Mouse (Mus musculus) heart, embryonic 16.5 days (tissue): Measurements from ENCODE around the gene Kcnj14. TPM values are rescaled to one million over a fixed set of nuclear protein-coding genes. Genes with fewer than 3 reads are reported as not detected.

Experiments used
- ATAC-seq: fragments of 200-750 bp; cut with Nextera tagmentation; replicated peaks from 2 replicates; pipeline ENCODE4 v1.8.0; 2017; ENCODE audit warnings: moderate number of reproducible peaks; ENCODE audit not compliant: insufficient read depth, low FRiP score; ENCODE audit errors: extremely low read depth
- H3K27ac ChIP-seq: fragments of 300-500 bp; sonication (generic); 2 replicates; pipeline ENCODE4 v1.5.1; 2014; ENCODE audit warnings: mild to moderate bottlenecking, low read length, control low read depth, moderate library complexity
- H3K27me3 ChIP-seq: fragments of 300-500 bp; sonication (generic); 2 replicates; pipeline ENCODE4 v1.6.1; 2014; ENCODE audit warnings: low read length, mixed read lengths; ENCODE audit not compliant: control insufficient read depth, insufficient read depth
- H3K36me3 ChIP-seq: fragments of 300-500 bp; sonication (generic); 2 replicates; pipeline ENCODE4 v1.6.1; 2014; ENCODE audit not compliant: control insufficient read depth, insufficient read depth
- H3K4me1 ChIP-seq: fragments of 300-500 bp; sonication (generic); 2 replicates; pipeline ENCODE4 v1.6.1; 2014; ENCODE audit warnings: low read length, mixed read lengths; ENCODE audit not compliant: control insufficient read depth, insufficient read depth
- H3K4me2 ChIP-seq: fragments of 300-500 bp; sonication (generic); 2 replicates; pipeline ENCODE4 v1.6.1; 2014; ENCODE audit warnings: low read depth, mild to moderate bottlenecking, control low read depth, low read length
- H3K4me3 ChIP-seq: fragments of 300-500 bp; sonication (generic); 2 replicates; pipeline ENCODE4 v1.5.1; 2014; ENCODE audit warnings: mild to moderate bottlenecking, control low read depth, low read length
- H3K9ac ChIP-seq: fragments of 300-500 bp; sonication (generic); 2 replicates; pipeline ENCODE4 v1.6.1; 2014; ENCODE audit warnings: low read length, control low read depth
- H3K9me3 ChIP-seq: fragments of 300-500 bp; sonication (generic); replicated peaks from 2 replicates; pipeline ENCODE4 v1.6.1; 2016; ENCODE audit warnings: low read length; ENCODE audit not compliant: control insufficient read depth
- WGBS: fragments of 180-500 bp; shearing (Covaris S2); extraction: QIAGEN DNeasy Blood & Tissue Kit; methylation state at CpG from one replicate; pipeline ENCODE4 v1.1.7; 2014; 5-methylcytosine and 5-hydroxymethylcytosine counted together
- polyA plus RNA-seq: library from polyadenylated mRNA; unstranded; fragments of >200 nt; fragmentation: Nextera tagmentation; extraction: Ambion mirVana; gene quantifications from 2 replicates; pipeline ENCODE4 v1.2.1, GENCODE M21; 2015

Gene Kcnj14
- polyA plus RNA-seq, 1 experiment from 2014 or later: 0.50 TPM

GRCm38 (mm10) chr7:45793240-45793639 is 31.3 kb downstream of the Kcnj14 start:
- 65% methylated on average over 24 of the region's 24 CpGs for WGBS
- no peak overlapping the region for H3K4me3 ChIP-seq
- no peak overlapping the region for H3K27ac ChIP-seq
- no peak overlapping the region for H3K4me2 ChIP-seq
- H3K9me3 ChIP-seq: no peaks in the 10 kb centered on the region
- H3K9ac ChIP-seq: no peak overlapping the region
- H3K4me1 ChIP-seq: peaks cover 6% of the 10 kb centered on the region
- no peak for ATAC-seq
- H3K36me3 ChIP-seq: no peaks in the 10 kb centered on the region
- peaks cover 40% of the 10 kb centered on the region for H3K27me3 ChIP-seq

DNA sequence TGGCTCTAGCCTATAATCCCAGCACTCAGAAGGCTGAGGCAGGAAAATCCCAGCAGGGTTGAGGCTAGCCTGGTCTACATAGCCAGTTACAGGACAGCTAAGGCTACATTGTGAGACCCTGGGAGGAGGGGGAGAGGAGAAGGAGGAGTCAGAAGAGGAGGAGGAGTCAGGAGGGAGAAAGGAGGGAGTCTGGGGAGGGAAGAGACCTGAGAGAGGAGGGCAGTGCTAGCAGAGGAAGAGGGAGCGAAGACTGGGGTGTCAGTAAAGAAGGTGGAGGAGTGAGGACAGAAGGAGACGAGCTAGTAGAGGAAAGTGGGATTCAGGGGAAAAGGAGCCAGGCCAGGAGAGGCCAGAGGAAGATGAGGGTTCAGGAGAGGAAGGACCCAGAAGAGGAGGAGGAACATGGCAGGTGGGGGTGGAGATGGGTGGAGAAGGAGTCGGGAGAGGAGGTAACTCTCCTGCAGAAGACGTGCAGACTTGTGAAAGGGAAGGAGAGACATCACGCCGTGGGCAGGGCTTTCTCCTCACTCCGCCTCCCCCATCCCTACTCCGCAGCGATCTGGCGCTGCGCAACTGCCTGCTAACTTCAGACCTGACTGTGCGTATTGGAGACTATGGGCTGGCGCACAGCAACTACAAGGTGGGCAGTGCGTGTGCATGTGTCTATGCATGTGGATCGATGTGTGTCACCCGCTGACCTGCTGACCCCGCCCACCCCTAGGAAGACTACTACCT is 32.7 kb downstream of the Kcnj14 start:
- Histone ChIP-seq H3K9me3 (no peaks in the 10 kb centered on the region), H3K4me2 (no peak overlapping the region), H3K9ac (no peak overlapping the region), H3K36me3 (no peaks in the 10 kb centered on the region), H3K4me1 (peaks cover 4% of the 10 kb centered on the region; the same call in 1 of the 2 replicates), H3K27ac (no peak overlapping the region), H3K4me3 (no peak overlapping the region), H3K27me3 (peaks cover 39% of the 10 kb centered on the region)
- 66% methylated on average over 17 of the region's 17 CpGs for WGBS
- ATAC-seq: no peak

DNA sequence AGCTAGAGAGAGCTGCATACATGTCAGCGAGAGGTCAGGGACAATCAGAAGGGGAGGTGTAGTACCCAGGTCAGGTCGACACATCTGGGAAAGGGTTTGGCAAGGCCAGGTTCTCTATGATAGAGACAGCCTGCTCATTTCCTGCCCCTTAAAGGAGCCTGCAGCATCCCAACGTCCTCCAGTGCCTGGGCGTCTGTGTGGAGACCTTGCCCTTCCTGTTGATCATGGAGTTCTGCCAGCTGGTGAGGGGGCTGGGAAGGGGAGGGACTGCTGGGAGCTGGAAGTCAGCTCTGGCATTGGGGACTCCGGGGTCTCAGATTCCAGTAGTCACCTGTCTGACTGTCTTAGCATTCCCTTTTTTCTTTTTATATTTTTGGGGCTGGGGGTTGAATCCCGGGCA is 33.9 kb downstream of the Kcnj14 start:
- no peak overlapping the region for H3K9ac ChIP-seq
- peaks cover 6% of the 10 kb centered on the region; the same call in 1 of the 2 replicates for H3K4me1 ChIP-seq
- ATAC-seq: no peak
- H3K27me3 ChIP-seq: peaks cover 44% of the 10 kb centered on the region
- H3K9me3 ChIP-seq: no peaks in the 10 kb centered on the region
- H3K36me3 ChIP-seq: no peaks in the 10 kb centered on the region
- H3K4me3 ChIP-seq: no peak overlapping the region
- H3K27ac ChIP-seq: no peak overlapping the region
- 44% methylated on average over 6 of the region's 6 CpGs for WGBS
- H3K4me2 ChIP-seq: no peak overlapping the region

DNA sequence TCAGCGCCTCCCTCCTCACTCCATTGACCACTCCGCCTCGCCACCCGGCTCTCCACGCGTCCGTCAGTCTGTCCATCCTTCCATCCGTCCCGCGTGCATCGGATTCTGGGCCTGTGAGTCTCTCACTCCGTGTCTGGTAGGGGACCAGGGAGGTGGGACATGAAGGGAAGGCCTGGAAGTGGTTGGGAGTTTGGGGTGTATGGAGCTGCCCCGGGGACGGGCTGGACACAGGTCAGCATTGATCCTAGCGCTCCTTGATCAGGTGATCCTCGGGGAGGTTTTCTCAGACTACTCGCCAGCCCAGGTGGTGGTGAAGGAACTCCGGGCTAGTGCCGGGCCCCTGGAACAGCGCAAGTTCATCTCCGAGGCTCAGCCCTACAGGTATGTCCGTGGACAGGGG is 36.9 kb downstream of the Kcnj14 start:
- H3K9me3 ChIP-seq: no peaks in the 10 kb centered on the region
- no peaks in the 10 kb centered on the region for H3K36me3 ChIP-seq
- H3K9ac ChIP-seq: no peak overlapping the region
- no peak overlapping the region for H3K27ac ChIP-seq
- H3K4me1 ChIP-seq: peaks cover 12% of the 10 kb centered on the region
- H3K4me2 ChIP-seq: no peak overlapping the region
- H3K4me3 ChIP-seq: no peak overlapping the region
- H3K27me3 ChIP-seq: peaks cover 39% of the 10 kb centered on the region
- no peak for ATAC-seq
- WGBS: 73% methylated on average over 22 of the region's 22 CpGs

DNA sequence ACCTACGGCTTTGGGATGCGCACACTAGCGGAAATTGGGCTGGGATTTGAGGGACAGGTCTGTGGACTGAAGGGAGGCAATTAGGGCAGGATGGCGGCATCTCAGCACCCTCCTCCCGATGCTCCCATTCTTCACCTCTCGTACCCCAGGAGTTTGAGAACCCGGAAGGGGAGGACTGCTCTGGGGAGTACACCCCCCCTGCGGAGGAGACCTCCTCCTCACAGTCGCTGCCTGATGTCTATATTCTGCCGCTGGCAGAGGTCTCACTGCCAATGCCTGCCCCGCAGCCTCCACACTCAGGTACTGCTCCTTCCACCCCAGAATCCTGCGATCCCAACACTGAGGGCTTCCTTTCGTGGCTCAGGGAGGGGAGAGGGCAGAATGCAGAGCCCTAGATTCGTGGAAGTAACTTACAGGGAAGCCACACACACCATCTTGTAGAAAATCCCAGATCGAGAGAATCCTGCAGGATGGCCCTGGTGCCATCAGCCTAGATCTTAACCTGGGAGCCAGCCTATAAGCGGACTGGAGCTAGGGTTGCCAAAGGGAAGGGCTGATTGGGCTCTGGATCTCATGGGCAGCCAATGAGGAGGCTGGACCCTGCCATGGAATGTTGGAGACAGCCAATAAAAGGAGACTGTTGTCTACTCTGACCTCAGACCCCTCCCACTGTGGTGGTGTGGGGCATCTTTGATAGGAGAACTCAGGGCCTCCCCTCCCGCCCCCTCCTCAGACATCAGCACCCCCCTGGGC is 37.7 kb downstream of the Kcnj14 start:
- Histone ChIP-seq H3K4me3 (peak overlapping the region; percentile 42), H3K9me3 (no peaks in the 10 kb centered on the region), H3K4me2 (peak overlapping the region; percentile 59), H3K4me1 (peaks cover 12% of the 10 kb centered on the region), H3K27ac (no peak overlapping the region), H3K36me3 (no peaks in the 10 kb centered on the region), H3K9ac (no peak overlapping the region), H3K27me3 (peaks cover 41% of the 10 kb centered on the region)
- no peak for ATAC-seq
- 10% methylated on average over 17 of the region's 17 CpGs for WGBS

GRCm38 (mm10) chr7:45786136-45786578 is 38.4 kb downstream of the Kcnj14 start:
- Histone ChIP-seq H3K4me2 (peak overlapping the region; percentile 59), H3K9ac (no peak overlapping the region; the same call in 1 of the 2 replicates), H3K4me3 (peak overlapping the region; percentile 42), H3K36me3 (no peaks in the 10 kb centered on the region), H3K4me1 (peaks cover 12% of the 10 kb centered on the region), H3K27me3 (peaks cover 41% of the 10 kb centered on the region), H3K9me3 (no peaks in the 10 kb centered on the region), H3K27ac (no peak overlapping the region)
- no peak for ATAC-seq
- under 1% methylated on average over 14 of the region's 14 CpGs for WGBS

- peak overlapping the region; percentile 59 for H3K4me2 ChIP-seq
- peaks cover 9% of the 10 kb centered on the region for H3K4me1 ChIP-seq
- peaks cover 41% of the 10 kb centered on the region for H3K27me3 ChIP-seq
- 1% methylated on average over 38 of the region's 42 CpGs for WGBS
- ATAC-seq: no peak
- no peak overlapping the region for H3K27ac ChIP-seq
- peak overlapping the region; percentile 37 for H3K9ac ChIP-seq
- H3K9me3 ChIP-seq: no peaks in the 10 kb centered on the region
- no peaks in the 10 kb centered on the region for H3K36me3 ChIP-seq
- H3K4me3 ChIP-seq: peak overlapping the region; percentile 42
Measured at GRCm38 (mm10) chr7:45785388-45786135, 39.0 kb downstream of the Kcnj14 start.

DNA sequence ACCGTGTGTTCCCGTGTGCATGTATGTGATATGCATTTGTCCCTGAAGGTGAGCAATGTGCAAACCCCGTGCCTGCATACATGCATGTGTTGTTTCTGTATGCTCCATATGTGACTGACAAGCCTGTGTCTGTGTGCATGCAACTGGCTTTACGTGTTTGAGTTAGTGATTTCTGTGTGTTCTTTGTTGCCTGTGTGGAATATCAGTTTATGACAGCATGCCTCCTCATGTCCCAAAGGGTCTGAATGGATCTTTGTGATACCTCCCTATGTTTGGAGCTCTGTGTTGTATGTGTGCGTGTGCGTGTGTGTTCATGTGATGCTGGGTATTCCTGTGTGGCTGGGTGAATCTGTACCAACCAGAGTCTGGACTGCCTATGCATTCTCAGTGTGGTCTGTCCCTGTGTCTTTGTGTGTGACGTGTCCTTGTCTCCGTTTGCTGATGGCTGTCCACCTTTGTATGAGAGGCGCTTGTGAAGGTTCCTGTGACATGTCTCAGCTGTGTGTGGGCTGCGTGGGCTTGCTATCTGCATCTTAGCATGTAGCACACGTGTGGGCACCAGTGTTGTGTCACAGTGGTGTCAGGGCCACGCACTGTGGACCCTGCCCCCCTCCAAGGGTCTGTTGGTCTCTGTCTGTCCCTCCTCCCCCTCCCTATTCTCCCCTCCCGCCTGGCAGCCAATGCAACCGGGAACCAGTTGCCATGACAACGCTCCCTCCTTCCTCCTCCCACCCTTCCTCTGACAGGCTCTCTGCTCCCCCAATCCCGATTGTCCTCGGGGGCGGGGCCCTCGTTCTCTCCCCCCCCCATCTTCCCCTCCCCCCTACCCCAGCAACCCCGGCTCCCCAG is 39.8 kb downstream of the Kcnj14 start, which contains the start of gene Sult2b1:
Sult2b1 (minus strand) TSS at position 146 of the 849 bp plus-strand sequence.
- peak within 1 kb of the TSS; percentile 92 for H3K4me2 ChIP-seq
- ATAC-seq: no peak
- peaks cover 8% of the 10 kb centered on the region for H3K4me1 ChIP-seq
- H3K9ac ChIP-seq: peak within 1 kb of the TSS; percentile 75
- WGBS: 23% methylated on average over 20 of the region's 20 CpGs
- H3K27ac ChIP-seq: no peak within 1 kb of the TSS
- H3K4me3 ChIP-seq: peak within 1 kb of the TSS; percentile 56
- peaks cover 41% of the 10 kb centered on the region for H3K27me3 ChIP-seq
- no peaks in the 10 kb centered on the region for H3K36me3 ChIP-seq
- no peaks in the 10 kb centered on the region for H3K9me3 ChIP-seq
